Mouse (Mus musculus): ENCODE results near the gene Cav1. TPM values are rescaled to one million over a fixed set of nuclear protein-coding genes. Genes with fewer than 3 reads are reported as not detected.

The Cav1 gene
- 67.2 and 75.0 TPM in 2 replicates for polyA plus RNA-seq (2016; fragmentation: Nextera tagmentation; extraction: Ambion mirVana)

- Histone ChIP-seq H3K4me1 (replicated peaks) (peaks cover 11% of the 10 kb centered on the region), H3K36me3 (no peaks in the 10 kb centered on the region), H3K9me3 (replicated peaks) (no peaks in the 10 kb centered on the region), H3K9ac (peak within 1 kb of the TSS; percentile 77), H3K4me2 (peak within 1 kb of the TSS; percentile 99), H3K27me3 (replicated peaks) (peaks cover 3% of the 10 kb centered on the region), H3K27ac (ENCODE audit: poor library complexity, severe bottlenecking) (peak within 1 kb of the TSS; percentile 60), H3K4me3 (peak within 1 kb of the TSS; percentile 64)
- ATAC-seq (ENCODE audit: insufficient number of reproducible peaks, low FRiP score), result peak; percentile 77
- WGBS, result under 1% methylated on average over 26 of the region's 26 CpGs
These were observed at the start of gene Cav1 for GRCm38 (mm10) chr6:17305954-17306601. Gene Cav1, plus strand, starts transcription at chr6:17306335.

GRCm38 (mm10) chr6:17258142-17258541 lies 48.0 kb upstream of the Cav1 start:
- Histone ChIP-seq H3K4me2 (no peak overlapping the region), H3K4me1 (replicated peaks) (no peaks in the 10 kb centered on the region), H3K36me3 (no peaks in the 10 kb centered on the region), H3K27ac (ENCODE audit: poor library complexity, severe bottlenecking) (no peak overlapping the region), H3K9ac (no peak overlapping the region), H3K9me3 (replicated peaks) (no peaks in the 10 kb centered on the region), H3K27me3 (replicated peaks) (no peaks in the 10 kb centered on the region), H3K4me3 (no peak overlapping the region)
- ATAC-seq (ENCODE audit: insufficient number of reproducible peaks, low FRiP score), result no peak
- WGBS, result 92% methylated on average over 1 of the region's 1 CpGs

GRCm38 (mm10) chr6:17258911-17259310 lies 47.2 kb upstream of the Cav1 start:
- ATAC-seq (ENCODE audit: insufficient number of reproducible peaks, low FRiP score), result no peak
- no peak overlapping the region for H3K4me3 ChIP-seq
- no peaks in the 10 kb centered on the region for H3K9me3 ChIP-seq (replicated peaks)
- 55% methylated on average over 1 of the region's 1 CpGs for WGBS
- H3K36me3 ChIP-seq, result no peaks in the 10 kb centered on the region
- no peak overlapping the region for H3K4me2 ChIP-seq
- no peaks in the 10 kb centered on the region for H3K27me3 ChIP-seq (replicated peaks)
- H3K9ac ChIP-seq, result no peak overlapping the region
- H3K4me1 ChIP-seq (replicated peaks), result no peaks in the 10 kb centered on the region
- H3K27ac ChIP-seq (ENCODE audit: poor library complexity, severe bottlenecking), result no peak overlapping the region

- H3K36me3 ChIP-seq, result no peaks in the 10 kb centered on the region
- H3K4me1 ChIP-seq (replicated peaks), result no peaks in the 10 kb centered on the region
- no peak overlapping the region for H3K9ac ChIP-seq
- H3K4me3 ChIP-seq, result no peak overlapping the region
- no peaks in the 10 kb centered on the region for H3K9me3 ChIP-seq (replicated peaks)
- ATAC-seq (ENCODE audit: insufficient number of reproducible peaks, low FRiP score), result no peak
- H3K4me2 ChIP-seq, result no peak overlapping the region
- no peak overlapping the region for H3K27ac ChIP-seq (ENCODE audit: poor library complexity, severe bottlenecking)
- WGBS, result 39% methylated on average over 2 of the region's 2 CpGs
- no peaks in the 10 kb centered on the region for H3K27me3 ChIP-seq (replicated peaks)
These were observed 43.3 kb upstream of the Cav1 start for GRCm38 (mm10) chr6:17262786-17263185.

GRCm38 (mm10) chr6:17265043-17265442 lies 41.1 kb upstream of the Cav1 start:
- Histone ChIP-seq H3K4me2 (no peak overlapping the region), H3K27me3 (replicated peaks) (no peaks in the 10 kb centered on the region), H3K36me3 (no peaks in the 10 kb centered on the region), H3K9me3 (replicated peaks) (no peaks in the 10 kb centered on the region), H3K4me3 (no peak overlapping the region), H3K9ac (no peak overlapping the region), H3K27ac (ENCODE audit: poor library complexity, severe bottlenecking) (no peak overlapping the region), H3K4me1 (replicated peaks) (no peaks in the 10 kb centered on the region)
- no peak for ATAC-seq (ENCODE audit: insufficient number of reproducible peaks, low FRiP score)
- 71% methylated on average over 4 of the region's 4 CpGs for WGBS

- 68% methylated on average over 3 of the region's 3 CpGs for WGBS
These were observed 39.7 kb upstream of the Cav1 start for GRCm38 (mm10) chr6:17266466-17266865.

GRCm38 (mm10) chr6:17278366-17278765 lies 27.8 kb upstream of the Cav1 start:
- no peaks in the 10 kb centered on the region; the same call in 1 of the 2 replicates for H3K27me3 ChIP-seq (replicated peaks)
- no peaks in the 10 kb centered on the region for H3K9me3 ChIP-seq (replicated peaks)
- no peak overlapping the region for H3K27ac ChIP-seq (ENCODE audit: poor library complexity, severe bottlenecking)
- H3K36me3 ChIP-seq, result no peaks in the 10 kb centered on the region
- no peak overlapping the region for H3K9ac ChIP-seq
- ATAC-seq (ENCODE audit: insufficient number of reproducible peaks, low FRiP score), result no peak
- 68% methylated on average over 3 of the region's 3 CpGs for WGBS
- peaks cover 14% of the 10 kb centered on the region for H3K4me1 ChIP-seq (replicated peaks)
- H3K4me3 ChIP-seq, result no peak overlapping the region
- no peak overlapping the region for H3K4me2 ChIP-seq

More at GRCm38 (mm10) chr6:17266466-17266865, 39.7 kb upstream of the Cav1 start:
- no peak for ATAC-seq (ENCODE audit: insufficient number of reproducible peaks, low FRiP score)
- no peaks in the 10 kb centered on the region for H3K36me3 ChIP-seq
- H3K9ac ChIP-seq, result no peak overlapping the region
- no peaks in the 10 kb centered on the region for H3K9me3 ChIP-seq (replicated peaks)
- H3K27me3 ChIP-seq (replicated peaks), result no peaks in the 10 kb centered on the region
- no peak overlapping the region for H3K4me3 ChIP-seq
- H3K27ac ChIP-seq (ENCODE audit: poor library complexity, severe bottlenecking), result no peak overlapping the region
- no peak overlapping the region for H3K4me2 ChIP-seq
- no peaks in the 10 kb centered on the region for H3K4me1 ChIP-seq (replicated peaks)

GRCm38 (mm10) chr6:17280939-17281756 lies 25.0 kb upstream of the Cav1 start, which contains the start of gene Cav2:
Gene Cav2, plus strand, starts transcription at chr6:17281185.
- peak within 1 kb of the TSS; percentile 53 for H3K4me3 ChIP-seq
- no peaks in the 10 kb centered on the region for H3K36me3 ChIP-seq
- no peaks in the 10 kb centered on the region; the same call in 1 of the 2 replicates for H3K27me3 ChIP-seq (replicated peaks)
- peak within 1 kb of the TSS; percentile 84 for H3K4me2 ChIP-seq
- H3K9me3 ChIP-seq (replicated peaks), result no peaks in the 10 kb centered on the region
- H3K4me1 ChIP-seq (replicated peaks), result peaks cover 14% of the 10 kb centered on the region
- H3K27ac ChIP-seq (ENCODE audit: poor library complexity, severe bottlenecking), result peak within 1 kb of the TSS; percentile 78
- WGBS, result under 1% methylated on average over 40 of the region's 40 CpGs
- H3K9ac ChIP-seq, result peak within 1 kb of the TSS; percentile 74
- ATAC-seq (ENCODE audit: insufficient number of reproducible peaks, low FRiP score), result peak; percentile 91

- no peaks in the 10 kb centered on the region for H3K36me3 ChIP-seq
- peak overlapping the region; percentile 78 for H3K27ac ChIP-seq (ENCODE audit: poor library complexity, severe bottlenecking)
- H3K4me2 ChIP-seq, result peak overlapping the region; percentile 84
- H3K4me1 ChIP-seq (replicated peaks), result peaks cover 14% of the 10 kb centered on the region
- peak overlapping the region; percentile 74 for H3K9ac ChIP-seq
- peak overlapping the region; percentile 53 for H3K4me3 ChIP-seq
- no peaks in the 10 kb centered on the region for H3K9me3 ChIP-seq (replicated peaks)
- H3K27me3 ChIP-seq (replicated peaks), result no peaks in the 10 kb centered on the region; the same call in 1 of the 2 replicates
- peak; percentile 66 for ATAC-seq (ENCODE audit: insufficient number of reproducible peaks, low FRiP score)
- WGBS, result 15% methylated on average over 8 of the region's 8 CpGs
These were observed 24.4 kb upstream of the Cav1 start for GRCm38 (mm10) chr6:17281757-17282092.

- Histone ChIP-seq H3K4me3 (peak overlapping the region; percentile 53), H3K27ac (ENCODE audit: poor library complexity, severe bottlenecking) (peak overlapping the region; percentile 78), H3K4me2 (peak overlapping the region; percentile 84), H3K9ac (no peak overlapping the region), H3K36me3 (no peaks in the 10 kb centered on the region), H3K27me3 (replicated peaks) (no peaks in the 10 kb centered on the region; the same call in 1 of the 2 replicates), H3K9me3 (replicated peaks) (no peaks in the 10 kb centered on the region), H3K4me1 (replicated peaks) (peaks cover 14% of the 10 kb centered on the region)
- 0 out of 2 replicates have a peak, but pooled peaks have one; percentile 65 for ATAC-seq (ENCODE audit: insufficient number of reproducible peaks, low FRiP score)
- WGBS, result 41% methylated on average over 5 of the region's 5 CpGs
These were observed 24.0 kb upstream of the Cav1 start for GRCm38 (mm10) chr6:17282159-17282558.

- no peak for ATAC-seq (ENCODE audit: insufficient number of reproducible peaks, low FRiP score)
- 64% methylated on average over 3 of the region's 3 CpGs for WGBS
- Histone ChIP-seq H3K9me3 (replicated peaks) (no peaks in the 10 kb centered on the region), H3K27me3 (replicated peaks) (no peaks in the 10 kb centered on the region; the same call in 1 of the 2 replicates), H3K36me3 (no peaks in the 10 kb centered on the region), H3K9ac (no peak overlapping the region), H3K4me2 (no peak overlapping the region), H3K4me3 (no peak overlapping the region), H3K27ac (ENCODE audit: poor library complexity, severe bottlenecking) (no peak overlapping the region), H3K4me1 (replicated peaks) (peaks cover 14% of the 10 kb centered on the region)
These were observed 22.3 kb upstream of the Cav1 start for GRCm38 (mm10) chr6:17283834-17284233.
